Mouse (Mus musculus): ENCODE data around the gene Rtn1.

Rtn1 gene

GRCm38 (mm10) chr12:72279129-72279875, 129.6 kb downstream of the Rtn1 start:
- no peak for DNase-seq (ENCODE audit: low spot score in 2 of 2)

- DNase-seq (ENCODE audit: low spot score in 2 of 2), result no peak
Measured at GRCm38 (mm10) chr12:72273721-72274414, 135.0 kb downstream of the Rtn1 start.

GRCm38 (mm10) chr12:72267614-72268013, 141.2 kb downstream of the Rtn1 start:
- DNase-seq (ENCODE audit: low spot score in 2 of 2), result no peak

- DNase-seq (ENCODE audit: low spot score in 2 of 2), result no peak
Measured at GRCm38 (mm10) chr12:72265261-72266228, 143.3 kb downstream of the Rtn1 start.

- DNase-seq (ENCODE audit: low spot score in 2 of 2), result no peak
Measured at GRCm38 (mm10) chr12:72263213-72264103, 145.4 kb downstream of the Rtn1 start.

GRCm38 (mm10) chr12:72257000-72257399, 151.9 kb downstream of the Rtn1 start:
- no peak for DNase-seq (ENCODE audit: low spot score in 2 of 2)

GRCm38 (mm10) chr12:72253040-72253439, 155.8 kb downstream of the Rtn1 start:
- DNase-seq (ENCODE audit: low spot score in 2 of 2), result no peak

GRCm38 (mm10) chr12:72251890-72252445, 156.9 kb downstream of the Rtn1 start:
- DNase-seq (ENCODE audit: low spot score in 2 of 2), result no peak

GRCm38 (mm10) chr12:72244951-72245350, 163.9 kb downstream of the Rtn1 start:
- DNase-seq (ENCODE audit: low spot score in 2 of 2), result no peak

- no peak for DNase-seq (ENCODE audit: low spot score in 2 of 2)
Measured at GRCm38 (mm10) chr12:72242807-72243206, 166.0 kb downstream of the Rtn1 start.

- DNase-seq (ENCODE audit: low spot score in 2 of 2), result no peak
Measured at GRCm38 (mm10) chr12:72240506-72240905, 168.3 kb downstream of the Rtn1 start.

GRCm38 (mm10) chr12:72239230-72239894, 169.5 kb downstream of the Rtn1 start:
- DNase-seq (ENCODE audit: low spot score in 2 of 2), result no peak

GRCm38 (mm10) chr12:72237251-72237650, 171.6 kb downstream of the Rtn1 start:
- no peak for DNase-seq (ENCODE audit: low spot score in 2 of 2)

GRCm38 (mm10) chr12:72236564-72237011, 172.3 kb downstream of the Rtn1 start:
- peak in 1 of 2 experiments; percentile 19 for DNase-seq (ENCODE audit: low spot score in 2 of 2)

GRCm38 (mm10) chr12:72235621-72236351, 173.1 kb downstream of the Rtn1 start:
- no peak for DNase-seq (ENCODE audit: low spot score in 2 of 2)

GRCm38 (mm10) chr12:72234966-72235365, 173.9 kb downstream of the Rtn1 start:
- no peak for DNase-seq (ENCODE audit: low spot score in 2 of 2)

GRCm38 (mm10) chr12:72234151-72234550, 174.7 kb downstream of the Rtn1 start:
- DNase-seq (ENCODE audit: low spot score in 2 of 2), result no peak

- no peak for DNase-seq (ENCODE audit: low spot score in 2 of 2)
Measured at GRCm38 (mm10) chr12:72232826-72233790, 175.7 kb downstream of the Rtn1 start.
